Mouse (Mus musculus): Measurements from ENCODE around the gene Tspan1. TPM values are rescaled to one million over a fixed set of nuclear protein-coding genes. Genes with fewer than 3 reads are reported as not detected.

The Tspan1 gene
- polyA plus RNA-seq, 1 experiment from 2014 or later: 0.16 TPM

DNA sequence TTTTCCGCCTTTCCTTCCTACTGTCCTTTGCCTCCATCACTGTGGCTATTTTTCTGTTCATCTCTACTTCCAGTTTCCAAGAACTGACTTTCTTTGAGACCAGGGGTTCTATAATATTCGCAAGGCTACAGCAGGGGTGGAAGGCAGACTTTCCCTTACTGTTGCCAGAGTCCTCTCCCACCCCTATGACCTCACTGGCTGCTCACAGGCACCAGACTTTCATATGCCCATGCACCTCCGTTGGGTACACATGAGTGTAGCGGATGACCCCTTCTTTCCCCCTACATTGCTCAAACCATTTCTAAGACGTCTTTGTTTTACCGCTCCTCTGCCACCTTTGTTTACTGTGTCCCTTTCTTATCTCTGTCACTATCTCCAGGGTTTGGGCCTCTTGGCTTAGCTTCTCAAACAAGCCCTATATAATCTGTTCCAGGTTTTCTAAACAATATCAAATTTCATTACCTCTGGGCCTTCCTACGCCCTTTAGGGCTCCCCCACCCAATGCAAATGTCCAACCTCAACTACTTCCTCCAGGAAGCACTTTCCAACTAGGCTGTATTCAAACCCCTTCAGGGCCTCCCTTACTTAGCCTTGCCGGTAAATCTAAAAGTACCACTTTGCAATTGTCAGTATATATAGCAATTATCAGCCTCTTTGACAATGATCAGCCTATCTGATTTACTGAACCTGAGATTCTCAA, 1.5 kb downstream of the Tspan1 start:
- no peak overlapping the region for H3K4me3 ChIP-seq (replicated peaks)
- H3K4me1 ChIP-seq (replicated peaks): peaks cover 18% of the 10 kb centered on the region
- H3K36me3 ChIP-seq: peaks cover 6% of the 10 kb centered on the region; the same call in 1 of the 2 replicates
- WGBS: 53% methylated on average over 8 of the region's 8 CpGs
- H3K27me3 ChIP-seq: no peaks in the 10 kb centered on the region
- no peak overlapping the region for H3K9ac ChIP-seq (replicated peaks)
- H3K9me3 ChIP-seq: no peaks in the 10 kb centered on the region
- no peak for ATAC-seq (ENCODE audit: insufficient number of reproducible peaks, insufficient read depth, low FRiP score, low TSS enrichment, low read depth)
- H3K4me2 ChIP-seq: no peak overlapping the region
- 0 out of 2 replicates have a peak overlapping the region, but pooled peaks have one; percentile 70 for H3K27ac ChIP-seq

DNA sequence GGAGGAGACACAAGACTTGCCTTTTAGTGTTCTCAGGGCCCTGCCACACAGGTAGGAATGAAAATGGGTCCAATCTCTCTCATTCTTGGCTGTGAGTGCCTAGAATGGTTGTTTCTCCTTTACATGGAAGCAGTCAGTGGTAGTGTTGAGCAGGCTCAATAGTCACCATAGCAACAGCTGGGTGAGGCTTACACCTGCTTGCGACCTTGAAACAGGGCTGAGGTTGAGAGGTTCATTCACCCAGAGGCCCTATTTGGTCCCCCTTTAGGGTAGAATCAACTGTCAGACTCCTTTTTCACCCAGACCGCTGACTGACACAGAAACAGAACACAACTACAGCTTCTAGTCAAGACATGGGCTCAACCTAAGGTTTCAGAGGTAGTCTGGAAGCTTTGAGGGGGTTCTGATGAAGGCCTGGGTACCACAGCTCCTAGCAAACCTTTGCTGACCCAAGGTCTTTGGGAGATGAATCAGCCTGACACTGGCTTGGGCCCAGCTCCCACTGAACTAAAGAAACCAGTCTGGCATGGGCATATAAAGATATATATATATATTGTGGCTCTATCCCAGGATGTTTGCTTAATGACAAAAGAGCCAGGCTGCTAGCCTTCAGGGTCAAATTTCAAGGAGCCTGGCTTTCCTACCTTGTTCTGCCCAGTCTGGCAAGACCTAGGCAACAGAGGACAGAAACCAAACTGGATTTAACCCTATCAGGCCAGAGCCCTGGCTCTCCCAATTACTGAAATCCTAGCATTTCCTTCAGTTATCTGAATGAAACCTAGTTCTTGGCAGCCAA, 2.4 kb downstream of the Tspan1 start:
- no peaks in the 10 kb centered on the region for H3K9me3 ChIP-seq
- no peak overlapping the region for H3K9ac ChIP-seq (replicated peaks)
- peaks cover 18% of the 10 kb centered on the region for H3K4me1 ChIP-seq (replicated peaks)
- no peak overlapping the region for H3K4me2 ChIP-seq
- H3K36me3 ChIP-seq: peaks cover 15% of the 10 kb centered on the region
- ATAC-seq (ENCODE audit: insufficient number of reproducible peaks, insufficient read depth, low FRiP score, low TSS enrichment, low read depth): no peak
- H3K4me3 ChIP-seq (replicated peaks): no peak overlapping the region
- WGBS: 83% methylated on average over 2 of the region's 2 CpGs
- no peaks in the 10 kb centered on the region for H3K27me3 ChIP-seq
- peak overlapping the region; percentile 70 for H3K27ac ChIP-seq

DNA sequence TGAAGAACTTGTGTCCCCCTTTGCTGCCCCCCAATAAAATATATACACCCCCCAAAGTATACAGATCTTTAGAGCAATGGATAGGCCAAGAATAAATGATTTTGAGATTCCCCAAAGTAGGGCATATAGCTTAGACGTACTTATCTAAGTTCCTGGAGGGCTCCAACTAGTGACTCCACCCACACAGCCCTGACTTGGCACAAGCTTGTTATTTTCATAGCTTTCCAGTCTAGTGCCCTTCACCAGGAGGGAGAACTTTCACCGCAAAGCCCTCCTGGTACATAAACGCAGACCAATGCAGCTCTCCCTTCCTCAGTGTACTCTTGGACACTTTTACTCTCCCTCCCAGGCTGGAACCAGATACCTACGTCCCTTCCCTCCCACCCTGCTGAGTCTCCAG, 5.3 kb downstream of the Tspan1 start:
- peaks cover 18% of the 10 kb centered on the region for H3K4me1 ChIP-seq (replicated peaks)
- H3K27ac ChIP-seq: no peak overlapping the region
- no peak for ATAC-seq (ENCODE audit: insufficient number of reproducible peaks, insufficient read depth, low FRiP score, low TSS enrichment, low read depth)
- H3K9ac ChIP-seq (replicated peaks): no peak overlapping the region
- H3K9me3 ChIP-seq: no peaks in the 10 kb centered on the region
- H3K27me3 ChIP-seq: no peaks in the 10 kb centered on the region
- no peak overlapping the region for H3K4me2 ChIP-seq
- H3K4me3 ChIP-seq (replicated peaks): no peak overlapping the region
- WGBS: 89% methylated on average over 4 of the region's 4 CpGs
- peaks cover 43% of the 10 kb centered on the region for H3K36me3 ChIP-seq

DNA sequence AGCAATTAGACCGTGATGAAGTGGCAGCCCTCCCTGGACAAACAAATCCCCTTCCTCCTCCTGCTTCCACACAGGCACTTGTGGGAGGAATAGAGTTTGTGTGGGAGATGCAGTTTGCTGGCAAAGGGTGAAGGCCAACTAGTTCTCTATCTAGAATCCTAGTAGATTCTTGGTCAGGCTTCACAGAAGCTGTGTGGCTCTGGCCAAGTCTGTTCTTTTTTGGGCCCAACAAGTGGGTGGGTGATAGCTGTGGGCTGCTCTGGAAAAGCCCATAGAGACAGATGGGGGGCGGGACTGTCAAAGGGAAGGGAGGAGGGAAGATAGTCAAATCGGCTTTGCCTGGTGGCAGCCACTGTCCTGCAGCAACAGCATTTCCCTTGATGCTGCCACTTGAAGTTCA, 6.6 kb downstream of the Tspan1 start:
- Histone ChIP-seq H3K9ac (replicated peaks) (no peak overlapping the region), H3K4me1 (replicated peaks) (peaks cover 12% of the 10 kb centered on the region), H3K36me3 (peaks cover 56% of the 10 kb centered on the region), H3K27ac (no peak overlapping the region), H3K4me2 (no peak overlapping the region), H3K27me3 (no peaks in the 10 kb centered on the region), H3K9me3 (no peaks in the 10 kb centered on the region), H3K4me3 (replicated peaks) (no peak overlapping the region)
- no peak for ATAC-seq (ENCODE audit: insufficient number of reproducible peaks, insufficient read depth, low FRiP score, low TSS enrichment, low read depth)
- 81% methylated on average over 3 of the region's 3 CpGs for WGBS

DNA sequence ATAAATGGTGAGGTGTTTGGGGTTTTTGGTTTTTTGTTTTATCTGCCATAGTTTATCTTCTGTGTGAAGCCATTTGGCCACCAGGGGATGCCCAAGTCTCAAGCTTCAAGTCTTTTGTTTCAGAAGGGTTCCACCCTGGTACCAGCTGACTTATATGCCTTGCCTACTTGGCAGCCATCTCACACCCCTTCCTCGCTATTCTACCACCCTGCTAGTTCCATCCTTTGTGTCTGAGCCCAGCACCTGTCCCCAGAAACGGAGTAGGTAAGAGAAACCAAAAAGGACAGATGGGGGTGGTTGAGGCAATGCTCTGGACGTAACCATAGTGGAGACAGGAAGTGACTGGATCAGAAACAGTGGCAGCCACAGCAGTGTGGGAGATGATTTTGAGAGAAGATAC, 7.5 kb downstream of the Tspan1 start:
- H3K4me2 ChIP-seq: no peak overlapping the region
- no peak overlapping the region for H3K4me3 ChIP-seq (replicated peaks)
- no peak overlapping the region for H3K27ac ChIP-seq
- peaks cover 3% of the 10 kb centered on the region; the same call in 1 of the 2 replicates for H3K4me1 ChIP-seq (replicated peaks)
- H3K27me3 ChIP-seq: no peaks in the 10 kb centered on the region
- no peak overlapping the region for H3K9ac ChIP-seq (replicated peaks)
- ATAC-seq (ENCODE audit: insufficient number of reproducible peaks, insufficient read depth, low FRiP score, low TSS enrichment, low read depth): no peak
- no peaks in the 10 kb centered on the region for H3K9me3 ChIP-seq
- H3K36me3 ChIP-seq: peaks cover 65% of the 10 kb centered on the region
- WGBS: 78% methylated on average over 3 of the region's 3 CpGs

DNA sequence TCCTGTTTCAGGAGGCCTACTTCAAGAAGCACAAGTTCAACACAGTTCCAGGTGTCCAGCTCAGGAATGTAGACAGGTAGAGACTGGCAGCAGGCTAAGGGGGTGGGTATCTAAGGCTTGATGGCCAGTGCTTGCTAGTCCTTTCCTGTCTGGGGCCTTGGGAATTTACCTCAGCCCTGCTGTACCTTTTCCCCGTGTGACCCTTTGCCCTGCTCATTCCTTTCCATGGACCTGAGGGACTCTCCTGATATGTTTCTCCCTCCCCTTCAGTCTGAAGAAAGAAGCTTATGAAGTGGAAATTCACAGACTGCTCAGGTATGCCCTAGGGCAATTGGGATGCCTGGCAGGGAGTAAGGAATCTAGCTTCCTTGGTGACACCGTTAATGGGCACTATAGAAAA, 9.5 kb downstream of the Tspan1 start:
- no peak for ATAC-seq (ENCODE audit: insufficient number of reproducible peaks, insufficient read depth, low FRiP score, low TSS enrichment, low read depth)
- Histone ChIP-seq H3K27ac (no peak overlapping the region), H3K4me2 (no peak overlapping the region), H3K27me3 (no peaks in the 10 kb centered on the region), H3K4me1 (replicated peaks) (no peaks in the 10 kb centered on the region), H3K36me3 (peaks cover 85% of the 10 kb centered on the region), H3K9me3 (no peaks in the 10 kb centered on the region), H3K4me3 (replicated peaks) (no peak overlapping the region), H3K9ac (replicated peaks) (no peak overlapping the region)
- WGBS: 81% methylated on average over 2 of the region's 2 CpGs

DNA sequence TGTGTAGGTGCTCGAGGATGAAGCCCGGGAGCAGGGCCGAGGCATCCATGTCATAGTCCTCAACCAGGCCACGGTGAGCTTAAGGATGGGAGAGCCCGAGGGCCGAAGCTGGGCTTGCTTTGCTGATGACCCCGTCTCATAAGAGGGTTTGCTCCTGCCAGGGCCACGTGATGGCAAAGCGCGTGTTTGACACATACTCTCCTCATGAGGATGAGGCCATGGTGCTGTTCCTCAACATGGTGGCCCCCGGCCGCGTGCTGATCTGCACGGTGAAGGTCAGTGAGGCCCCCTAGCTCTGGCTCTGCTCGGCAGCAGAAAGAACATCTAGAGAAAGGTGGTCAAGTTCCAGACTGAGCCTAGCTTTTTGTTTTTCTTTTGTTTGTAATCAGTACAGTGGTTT, 14.7 kb downstream of the Tspan1 start:
- 93% methylated on average over 15 of the region's 15 CpGs for whole genome bisulfite sequencing

DNA sequence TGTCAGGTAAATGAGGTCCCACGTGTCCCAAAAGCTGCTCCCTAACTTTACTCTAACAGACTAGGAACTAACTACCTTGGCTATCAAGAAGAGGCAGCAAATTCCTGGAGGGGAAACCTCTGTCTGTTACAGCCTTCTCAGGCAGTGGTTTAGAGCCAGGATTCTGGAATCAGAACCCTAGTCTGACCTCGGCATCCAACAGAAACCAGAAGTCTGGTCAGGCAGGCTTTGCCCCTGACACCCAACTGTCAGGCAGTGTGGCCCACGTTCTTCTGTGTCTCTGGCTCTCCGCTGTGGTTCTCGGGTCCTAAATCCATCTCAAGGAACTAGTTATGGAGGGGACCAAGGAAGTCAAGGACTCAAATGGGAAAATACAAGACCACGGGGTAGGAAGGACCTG, 16.2 kb downstream of the Tspan1 start, which contains the start of gene Lurap1:
TSS of gene Lurap1 (minus strand) at position 101 of the 400 bp plus-strand sequence.
- Histone ChIP-seq H3K4me3 (replicated peaks) (peak within 1 kb of the TSS; percentile 76), H3K4me1 (replicated peaks) (peaks cover 15% of the 10 kb centered on the region), H3K9ac (replicated peaks) (peak within 1 kb of the TSS; percentile 93), H3K36me3 (peaks cover 44% of the 10 kb centered on the region), H3K4me2 (peak within 1 kb of the TSS; percentile 78), H3K27me3 (no peaks in the 10 kb centered on the region), H3K9me3 (no peaks in the 10 kb centered on the region), H3K27ac (peak within 1 kb of the TSS; percentile 90)
- 68% methylated on average over 6 of the region's 6 CpGs for WGBS
- ATAC-seq (ENCODE audit: insufficient number of reproducible peaks, insufficient read depth, low FRiP score, low TSS enrichment, low read depth): no peak

More for the DNA sequence above, 14.7 kb downstream of the Tspan1 start:
- Histone ChIP-seq H3K27me3 (no peaks in the 10 kb centered on the region), H3K27ac (no peak overlapping the region), H3K36me3 (peaks cover 59% of the 10 kb centered on the region), H3K4me3 (replicated peaks) (no peak overlapping the region), H3K9me3 (no peaks in the 10 kb centered on the region), H3K4me2 (no peak overlapping the region), H3K9ac (replicated peaks) (no peak overlapping the region), H3K4me1 (replicated peaks) (peaks cover 15% of the 10 kb centered on the region)
- ATAC-seq (ENCODE audit: insufficient number of reproducible peaks, insufficient read depth, low FRiP score, low TSS enrichment, low read depth): no peak

DNA sequence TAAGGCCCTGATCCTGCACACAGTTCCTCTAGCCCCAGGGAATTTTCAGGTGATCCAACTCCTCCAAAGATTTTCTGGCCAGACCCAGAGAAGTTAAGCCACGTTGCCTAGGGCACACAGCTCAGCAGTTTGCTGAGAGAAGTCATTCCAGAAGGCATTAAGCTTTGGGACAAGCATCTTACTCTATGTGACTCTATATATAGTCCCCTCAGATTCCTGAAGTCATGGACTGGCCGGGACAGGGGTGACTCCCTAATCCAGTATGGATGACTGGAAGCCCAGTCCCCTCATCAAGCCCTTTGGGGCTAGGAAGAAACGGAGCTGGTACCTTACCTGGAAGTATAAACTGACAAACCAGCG, 16.6 kb downstream of the Tspan1 start:
- H3K9me3 ChIP-seq: no peaks in the 10 kb centered on the region
- peak overlapping the region; percentile 85 for H3K27ac ChIP-seq
- ATAC-seq (ENCODE audit: insufficient number of reproducible peaks, insufficient read depth, low FRiP score, low TSS enrichment, low read depth): peak; percentile 21
- no peaks in the 10 kb centered on the region for H3K27me3 ChIP-seq
- H3K4me3 ChIP-seq (replicated peaks): peak overlapping the region; percentile 76
- peaks cover 15% of the 10 kb centered on the region for H3K4me1 ChIP-seq (replicated peaks)
- peak overlapping the region; percentile 78 for H3K4me2 ChIP-seq
- H3K9ac ChIP-seq (replicated peaks): peak overlapping the region; percentile 93
- 19% methylated on average over 4 of the region's 4 CpGs for WGBS
- peaks cover 41% of the 10 kb centered on the region for H3K36me3 ChIP-seq

DNA sequence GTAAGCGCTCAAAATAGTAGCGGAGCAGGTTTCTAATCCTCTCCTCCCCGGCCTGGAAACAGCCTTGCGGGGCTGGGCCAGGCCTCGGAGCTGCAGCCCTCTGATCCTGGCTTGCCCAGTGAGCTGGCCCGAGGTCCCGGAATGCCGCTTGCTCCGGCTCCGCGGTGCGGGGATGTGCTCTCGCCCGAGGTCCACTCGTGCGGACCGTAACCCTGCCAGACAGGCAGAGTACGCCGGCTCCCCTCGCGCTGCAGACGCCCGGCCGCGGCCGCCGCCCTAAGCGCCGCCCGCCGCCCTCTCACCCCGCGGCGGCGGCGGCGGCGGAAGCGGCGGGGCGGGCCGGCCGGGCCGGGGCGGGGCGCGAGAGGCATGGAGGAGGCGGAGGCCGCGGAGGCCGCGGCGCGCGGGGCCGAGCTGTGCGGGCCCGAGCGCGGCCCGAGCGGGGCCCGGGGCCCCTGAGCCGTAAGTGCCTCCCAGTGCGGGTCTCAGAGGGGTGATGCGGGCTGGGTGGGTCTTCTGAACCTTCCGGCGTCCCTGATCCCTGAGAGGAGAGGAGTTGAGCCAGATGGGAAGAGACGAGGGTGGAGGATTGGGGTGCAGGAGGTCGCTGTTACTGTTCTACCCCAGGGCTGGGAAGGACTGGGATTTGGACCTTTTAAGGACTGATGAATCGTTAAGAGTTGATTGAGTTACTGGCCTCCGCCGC, 17.1 kb downstream of the Tspan1 start:
- ATAC-seq (ENCODE audit: insufficient number of reproducible peaks, insufficient read depth, low FRiP score, low TSS enrichment, low read depth): peak; percentile 81
- Histone ChIP-seq H3K36me3 (peaks cover 35% of the 10 kb centered on the region), H3K4me3 (replicated peaks) (peak overlapping the region; percentile 76)

DNA sequence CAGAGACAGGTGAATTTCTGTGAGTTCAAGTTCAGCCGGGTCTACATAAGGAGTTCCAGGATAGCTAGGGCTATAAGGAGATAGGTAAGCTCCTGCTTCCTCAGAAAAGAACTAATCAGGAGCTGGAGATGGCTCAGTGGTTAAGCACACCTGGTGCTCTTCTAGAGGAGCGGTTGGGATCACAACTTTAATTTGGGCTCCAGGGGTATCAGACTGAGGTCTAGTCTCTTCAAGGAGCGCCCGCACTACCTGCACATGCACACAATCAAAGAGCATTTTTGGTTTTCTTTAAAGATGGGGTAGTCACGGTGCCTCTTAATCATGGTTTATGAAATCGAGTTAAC, 17.6 kb downstream of the Tspan1 start:
- WGBS: 18% methylated on average over 6 of the region's 6 CpGs
- H3K9me3 ChIP-seq: no peaks in the 10 kb centered on the region
- peak overlapping the region; percentile 78 for H3K4me2 ChIP-seq
- peaks cover 4% of the 10 kb centered on the region; the same call in 1 of the 2 replicates for H3K27me3 ChIP-seq
- peaks cover 15% of the 10 kb centered on the region for H3K4me1 ChIP-seq (replicated peaks)
- peak overlapping the region; percentile 90 for H3K27ac ChIP-seq
- peak overlapping the region; percentile 76 for H3K4me3 ChIP-seq (replicated peaks)
- H3K36me3 ChIP-seq: peaks cover 30% of the 10 kb centered on the region
- ATAC-seq (ENCODE audit: insufficient number of reproducible peaks, insufficient read depth, low FRiP score, low TSS enrichment, low read depth): no peak
- H3K9ac ChIP-seq (replicated peaks): peak overlapping the region; percentile 93

More for the DNA sequence above, 17.1 kb downstream of the Tspan1 start:
- H3K4me1 ChIP-seq (replicated peaks): peaks cover 15% of the 10 kb centered on the region
- H3K9me3 ChIP-seq: no peaks in the 10 kb centered on the region
- under 1% methylated on average over 71 of the region's 73 CpGs for WGBS
- peak overlapping the region; percentile 93 for H3K9ac ChIP-seq (replicated peaks)
- peak overlapping the region; percentile 90 for H3K27ac ChIP-seq
- peak overlapping the region; percentile 78 for H3K4me2 ChIP-seq
- H3K27me3 ChIP-seq: peaks cover 4% of the 10 kb centered on the region; the same call in 1 of the 2 replicates
